ENCODE assay signal across 8 mouse cellular contexts in genomic region chr11:117199282-117200175, GRCm38 (mm10). TPM values are rescaled to one million over a fixed set of nuclear protein-coding genes. Genes with fewer than 3 reads are reported as not detected.
DNase-seq lines count a peak whose midpoint lies in the region; ATAC-seq and TF ChIP-seq lines count a peak whose summit lies in the region.

Sept9 (plus strand) TSS chr11:117199661.

- CTCF ChIA-PET in Patski (lab: Charles Lee): no interaction called here

- WGBS in intestine, postnatal 0 days: 1% methylated on average over 69 of the region's 70 CpGs
- 1% methylated on average over 55 of the region's 70 CpGs for WGBS in limb, embryonic 15.5 days
- WGBS in midbrain, embryonic 14.5 days: under 1% methylated on average over 70 of the region's 70 CpGs

- POLR2A ChIA-PET in Patski (lab: Charles Lee): no interaction called here

- H3K9me3 ChIP-seq in intestine, postnatal 0 days (ENCODE audit: control insufficient read depth): no peaks in the 10 kb centered on the region
- H3K9me3 ChIP-seq in limb, embryonic 15.5 days: no peaks in the 10 kb centered on the region
- H3K9me3 ChIP-seq in midbrain, embryonic 14.5 days (ENCODE audit: control insufficient read depth, low read length): no peaks in the 10 kb centered on the region

- no peaks in the 10 kb centered on the region for H3K27me3 ChIP-seq in Patski
- 0 out of 2 replicates have a peak, but pooled peaks cover 6% of the 10 kb centered on the region for H3K27me3 ChIP-seq in intestine, postnatal 0 days (replicated peaks; ENCODE audit: control insufficient read depth, insufficient read depth, low read length)
- peaks cover 17% of the 10 kb centered on the region for H3K27me3 ChIP-seq in limb, embryonic 15.5 days
- H3K27me3 ChIP-seq in midbrain, embryonic 14.5 days (ENCODE audit: control insufficient read depth, insufficient read depth, low read length): peaks cover 31% of the 10 kb centered on the region

- TF ChIP-seq CTCF in Patski (IDR thresholded peaks at IDR 0.05): no peak
- TF ChIP-seq CTCF in intestine, postnatal 0 days (IDR thresholded peaks at IDR 0.05; ENCODE audit: low read depth): peak; percentile 15; the same call in 1 of the 2 replicates

- peak within 1 kb of the TSS; percentile 94 for H3K4me2 ChIP-seq in intestine, postnatal 0 days (replicated peaks; ENCODE audit: low read depth)
- peak within 1 kb of the TSS; percentile 94 for H3K4me2 ChIP-seq in limb, embryonic 15.5 days
- peak within 1 kb of the TSS; percentile 53 for H3K4me2 ChIP-seq in midbrain, embryonic 14.5 days (ENCODE audit: low read length)

- H3K27ac ChIP-seq in brown adipose tissue, adult 24 weeks (replicated peaks; ENCODE audit: low read depth, low read length): peak within 1 kb of the TSS; percentile 94
- peak within 1 kb of the TSS; percentile 79 for H3K27ac ChIP-seq in intestine, postnatal 0 days (ENCODE audit: low read depth, low read length)
- 0 out of 2 replicates have a peak within 1 kb of the TSS, but pooled peaks have one; percentile 27 for H3K27ac ChIP-seq in limb, embryonic 15.5 days
- no peak within 1 kb of the TSS for H3K27ac ChIP-seq in midbrain, embryonic 14.5 days (replicated peaks; ENCODE audit: low read depth, low read length)

- DNase-seq in Patski (ENCODE audit: low read depth, low spot score): no peak
- DNase-seq in midbrain, embryonic 14.5 days: peak; percentile 33
- DNase-seq in urinary bladder, adult 2 months (ENCODE audit: low spot score): peak; percentile 68
- no peak for DNase-seq in ovary, postnatal 10 days (ENCODE audit: low spot score)

- peaks cover 17% of the 10 kb centered on the region for H3K4me1 ChIP-seq in brown adipose tissue, adult 24 weeks (ENCODE audit: control insufficient read depth, insufficient read depth, insufficient read length, low read length)
- H3K4me1 ChIP-seq in intestine, postnatal 0 days (replicated peaks; ENCODE audit: control insufficient read depth, insufficient read depth, low read length): 0 out of 2 replicates have a peak, but pooled peaks cover 2% of the 10 kb centered on the region
- peaks cover 56% of the 10 kb centered on the region for H3K4me1 ChIP-seq in limb, embryonic 15.5 days
- peaks cover 7% of the 10 kb centered on the region for H3K4me1 ChIP-seq in midbrain, embryonic 14.5 days (ENCODE audit: control insufficient read depth, insufficient read depth, low read length)

- H3K9ac ChIP-seq in intestine, postnatal 0 days (ENCODE audit: low read depth, low read length): peak within 1 kb of the TSS; percentile 84
- H3K9ac ChIP-seq in limb, embryonic 15.5 days: peak within 1 kb of the TSS; percentile 27; the same call in 1 of the 2 replicates
- peak within 1 kb of the TSS; percentile 23; the same call in 1 of the 2 replicates for H3K9ac ChIP-seq in midbrain, embryonic 14.5 days (replicated peaks; ENCODE audit: low read length)

- in situ Hi-C loops in Patski (cut with MboI; ENCODE audit: low pct_unique_long_range_greater_than_20kb): no loop called here

- ATAC-seq in Patski: peak; percentile 45
- ATAC-seq in granulocyte monocyte progenitor cell, adult 5-6 weeks (replicated peaks; ENCODE audit: poor library complexity, severe bottlenecking): no peak
- ATAC-seq in intestine, postnatal 0 days: peak; percentile 63
- ATAC-seq in limb, embryonic 15.5 days (ENCODE audit: insufficient number of reproducible peaks, low FRiP score, low TSS enrichment, low read depth): no peak
- ATAC-seq in midbrain, embryonic 14.5 days (ENCODE audit: low FRiP score, low TSS enrichment): no peak

- H3K4me3 ChIP-seq in brown adipose tissue, adult 24 weeks (ENCODE audit: insufficient read depth, low read depth, low read length): peak within 1 kb of the TSS; percentile 65
- H3K4me3 ChIP-seq in intestine, postnatal 0 days (ENCODE audit: low read depth, low read length): peak within 1 kb of the TSS; percentile 61
- peak within 1 kb of the TSS; percentile 49 for H3K4me3 ChIP-seq in limb, embryonic 15.5 days
- H3K4me3 ChIP-seq in midbrain, embryonic 14.5 days (replicated peaks; ENCODE audit: low read depth, low read length): peak within 1 kb of the TSS; percentile 25

- no peaks in the 10 kb centered on the region for H3K36me3 ChIP-seq in intestine, postnatal 0 days (ENCODE audit: control insufficient read depth, insufficient read depth)
- H3K36me3 ChIP-seq in limb, embryonic 15.5 days: no peaks in the 10 kb centered on the region
- H3K36me3 ChIP-seq in midbrain, embryonic 14.5 days (ENCODE audit: control insufficient read depth, insufficient read depth, low read length): no peaks in the 10 kb centered on the region

RNA-seq across cellular contexts. Expression of gene Sept9, which starts in this region (rescaled TPM):
- polyA plus RNA-seq in Patski (2021): 87.6 TPM
- 65.5 and 118 TPM in 2 replicates for polyA plus RNA-seq in brown adipose tissue, adult 24 weeks (2012; ENCODE audit: insufficient read depth, insufficient read length, missing spikeins)
- total RNA-seq in granulocyte monocyte progenitor cell, adult 5-6 weeks (2014; fragmentation: Nextera tagmentation): 139 and 145 TPM in 2 replicates
- total RNA-seq in granulocyte monocyte progenitor cell, adult 5-6 weeks (2017): 124 and 141 TPM in 2 replicates
- polyA plus RNA-seq in intestine, postnatal 0 days (2015; fragmentation: Nextera tagmentation; extraction: Ambion mirVana): 74.5 and 81.5 TPM in 2 replicates
- 135 and 139 TPM in 2 replicates for polyA plus RNA-seq in limb, embryonic 15.5 days (2015; fragmentation: Nextera tagmentation; extraction: Ambion mirVana)
- polyA plus RNA-seq in midbrain, embryonic 14.5 days (2014; fragmentation: Nextera tagmentation; extraction: Ambion mirVana): 91.8 and 97.4 TPM in 2 replicates
- 38.4 and 62.8 TPM in 2 replicates for polyA plus RNA-seq in urinary bladder, adult 2 months (2012; rRNA removed)

Comparison
In these comparisons a context has a peak if more than half of its experiments do, and no peak if none do; other contexts are left out.
1. ATAC-seq: peak in Patski (single experiment) and intestine, postnatal 0 days (single experiment); none in granulocyte monocyte progenitor cell, adult 5-6 weeks (single experiment), limb, embryonic 15.5 days (single experiment) and midbrain, embryonic 14.5 days (single experiment).
2. DNase-seq: peak in midbrain, embryonic 14.5 days (single experiment) and urinary bladder, adult 2 months (single experiment); none in Patski (single experiment) and ovary, postnatal 10 days (single experiment).
3. H3K9ac ChIP-seq: peak in every context shown above with its lines; median percentile 84 in intestine, postnatal 0 days; 27 in limb, embryonic 15.5 days; 23 in midbrain, embryonic 14.5 days.
4. Peak in every context shown above with its lines, with median percentiles within 50 percentile points of each other: H3K4me3 ChIP-seq and H3K4me2 ChIP-seq.